Mouse (Mus musculus): ENCODE data around the gene Esp34. TPM values are rescaled to one million over a fixed set of nuclear protein-coding genes. Genes with fewer than 3 reads are reported as not detected.

Gene Esp34
- not detected in 2 replicates for polyA plus RNA-seq (2012; rRNA removed)

DNA sequence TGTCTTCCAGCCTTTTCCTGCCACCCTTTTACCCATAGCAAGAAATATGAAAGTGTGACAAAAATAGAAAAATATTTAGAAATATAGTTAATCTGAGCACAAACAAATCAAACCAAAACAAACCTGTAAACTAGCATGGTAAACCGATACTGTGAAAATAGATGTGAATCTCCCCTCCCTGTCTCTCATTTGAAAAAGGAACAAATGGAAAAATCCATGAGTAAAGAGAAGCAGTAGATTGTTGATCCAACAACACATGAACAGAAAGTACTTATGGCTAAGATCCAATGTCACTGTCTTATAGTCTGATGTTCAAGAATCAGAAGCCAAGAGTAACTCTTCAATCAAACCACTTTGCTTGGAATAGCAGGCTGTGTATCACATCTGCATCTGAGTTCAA is at the start of gene Esp34:
Gene Esp34, plus strand, starts transcription at position 301 of the 400 bp plus-strand sequence.
- DNase-seq (ENCODE audit: low read depth), result no peak

DNA sequence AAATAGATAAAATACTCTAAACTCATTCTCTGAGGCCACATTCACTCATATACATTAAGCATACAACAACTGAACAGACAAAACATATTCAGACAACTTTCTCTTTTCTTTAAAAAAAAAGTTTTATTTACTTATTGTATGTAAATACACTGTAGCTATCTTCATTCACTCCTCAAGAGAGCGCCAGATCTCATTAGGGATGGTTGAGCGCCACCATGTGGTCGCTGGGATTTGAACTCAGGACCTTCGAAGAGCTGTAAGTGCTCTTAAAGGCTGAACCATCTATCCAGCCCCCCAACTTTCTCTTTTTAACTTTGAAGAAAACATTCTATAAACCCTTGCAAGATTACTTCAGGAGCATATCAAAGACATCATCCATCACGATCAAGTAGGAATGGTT is 8.5 kb downstream of the Esp34 start:
- DNase-seq (ENCODE audit: low read depth), result no peak

Other genes with a start within 250 kb of the Esp34 start
- gene Olfr137, start 246.6 kb upstream of the Esp34 start, polyA plus RNA-seq (2012; rRNA removed), result not detected in 2 replicates
- gene Olfr136, start 224.4 kb upstream of the Esp34 start, polyA plus RNA-seq (2012; rRNA removed), result not detected in 2 replicates
- not detected in 2 replicates for gene Esp36, start 134.0 kb upstream of the Esp34 start, polyA plus RNA-seq (2012; rRNA removed)
- not detected in 2 replicates for gene Esp31, start 85.3 kb downstream of the Esp34 start, polyA plus RNA-seq (2012; rRNA removed)